Mouse (Mus musculus): Measurements from ENCODE around the gene Rfx2.

- no peak for TF ChIP-seq CTCF (IDR thresholded peaks at IDR 0.05; ENCODE audit: borderline replicate concordance, control insufficient read depth, extremely low read depth, insufficient read depth, low read length, poor library complexity)
- TF ChIP-seq POLR2A (IDR thresholded peaks at IDR 0.05; ENCODE audit: control insufficient read depth, extremely low read depth, insufficient read depth, low read length, poor library complexity), result no peak
Measured at GRCm38 (mm10) chr17:56751404-56752072, 79.3 kb downstream of the Rfx2 start.
